ENCODE assay signal across 16 mouse cellular contexts in the genomic region with DNA sequence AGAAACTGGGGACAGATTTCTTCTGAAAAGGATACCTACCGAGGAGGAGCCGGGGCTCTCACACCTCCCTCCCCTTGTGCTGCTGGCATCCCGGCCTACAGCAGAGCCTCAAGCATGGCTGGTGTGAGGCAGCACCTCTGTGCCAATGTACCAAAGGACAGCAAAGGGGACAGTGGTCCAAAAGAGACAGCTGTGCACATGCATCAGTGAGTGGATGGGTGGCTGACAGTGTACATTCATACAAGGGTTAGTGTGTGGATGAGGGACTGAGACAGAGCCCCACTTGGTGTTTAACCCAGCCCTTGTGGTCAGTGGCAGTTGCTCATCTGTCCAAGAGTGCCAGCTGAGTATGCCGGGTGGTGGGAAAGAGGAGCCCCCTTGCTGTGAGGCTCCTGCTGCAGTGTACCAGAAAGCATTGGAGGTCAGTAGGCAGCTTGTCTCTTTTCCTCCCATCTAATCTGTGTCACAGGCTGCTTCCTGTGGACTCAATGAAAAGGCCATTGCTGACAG. TPM values are rescaled to one million over a fixed set of nuclear protein-coding genes. Genes with fewer than 3 reads are reported as not detected.
DNase-seq lines count a peak whose midpoint lies in the region; ATAC-seq and TF ChIP-seq lines count a peak whose summit lies in the region.
"Had no signal": no experiment of that assay in that cellular context is flagged by ENCODE, and none has a peak within 500 bp of the region (broad histone marks: within the 10 kb centered on the region; RNA-seq: fewer than 3 reads in every experiment).

No protein-coding gene starts in this region.

- peaks cover 7% of the 10 kb centered on the region for H3K36me3 ChIP-seq in heart, embryonic 11.5 days (ENCODE audit: control insufficient read depth, insufficient read depth, low read length)
- H3K36me3 ChIP-seq in heart, adult 2 months (ENCODE audit: control insufficient read depth, insufficient read depth, low read length) = no peaks in the 10 kb centered on the region
- H3K36me3 ChIP-seq in forebrain, embryonic 14.5 days (ENCODE audit: control insufficient read depth, insufficient read depth, low read length) = peaks cover 54% of the 10 kb centered on the region

- H3K4me2 ChIP-seq in heart, embryonic 11.5 days = no peak overlapping the region
- no peak overlapping the region for H3K4me2 ChIP-seq in forebrain, embryonic 14.5 days (ENCODE audit: low read length)
- H3K4me2 ChIP-seq: embryonic facial prominence, embryonic 13.5 days; hindbrain, embryonic 14.5 days had no signal

- H3K27me3 ChIP-seq in heart, embryonic 11.5 days (ENCODE audit: control insufficient read depth, insufficient read depth, low read length) = no peaks in the 10 kb centered on the region
- no peaks in the 10 kb centered on the region for H3K27me3 ChIP-seq in heart, adult 2 months (ENCODE audit: control insufficient read depth, insufficient read depth, low read length)
- H3K27me3 ChIP-seq in forebrain, embryonic 14.5 days (replicated peaks; ENCODE audit: control insufficient read depth, insufficient read depth, low read length) = no peaks in the 10 kb centered on the region
- H3K27me3 ChIP-seq: embryonic facial prominence, embryonic 13.5 days had no signal

- no peak for TF ChIP-seq POLR2A in heart, adult 2 months (IDR thresholded peaks at IDR 0.05; ENCODE audit: insufficient read depth, low read depth, low read length)

- peak; percentile 45 for DNase-seq in cerebellum, adult 11-12 months
- DNase-seq in cerebellum, adult 9-10 months = no peak
- DNase-seq in heart, adult 2 months = no peak
- no peak for DNase-seq in left cerebral cortex, adult 2 months (ENCODE audit: extremely low spot score in 1 of 2, low spot score in 2 of 2)
- no peak for DNase-seq in left cerebral cortex, postnatal 25 days (ENCODE audit: low spot score in 2 of 2)
- DNase-seq in forebrain, embryonic 14.5 days (ENCODE audit: low spot score) = no peak
- DNase-seq in Muller cell, postnatal 12 days (ENCODE audit: inconsistent ontology term) = no peak
- DNase-seq: adrenal gland, postnatal 14 days; gastrocnemius, postnatal 10 days; right cerebral cortex, postnatal 25 days; thymus, postnatal 36 days had no signal

- TF ChIP-seq CTCF in heart, adult 2 months (IDR thresholded peaks at IDR 0.05) = no peak
- no peak for TF ChIP-seq CTCF in left cerebral cortex, adult 2 months (IDR thresholded peaks at IDR 0.05)

- 0 out of 2 replicates have a peak overlapping the region, but pooled peaks have one; percentile 4 for H3K27ac ChIP-seq in heart, embryonic 11.5 days (ENCODE audit: low read depth, low read length)
- no peak overlapping the region for H3K27ac ChIP-seq in heart, adult 2 months
- peak overlapping the region; percentile 47 for H3K27ac ChIP-seq in left cerebral cortex, adult 2 months
- peak overlapping the region; percentile 98; the same call in 1 of the 2 replicates for H3K27ac ChIP-seq in forebrain, embryonic 14.5 days (ENCODE audit: low read depth, low read length)
- H3K27ac ChIP-seq: embryonic facial prominence, embryonic 13.5 days; hindbrain, embryonic 14.5 days; kidney, postnatal 0 days had no signal

- no peak for TF ChIP-seq EP300 in heart, adult 2 months (IDR thresholded peaks at IDR 0.05; ENCODE audit: insufficient read depth, low read depth, low read length)

- H3K9ac ChIP-seq in heart, embryonic 11.5 days (ENCODE audit: low read depth, low read length) = 0 out of 2 replicates have a peak overlapping the region, but pooled peaks have one; percentile 36
- H3K9ac ChIP-seq in heart, adult 2 months (ENCODE audit: low read depth, low read length) = no peak overlapping the region
- H3K9ac ChIP-seq in forebrain, embryonic 14.5 days (ENCODE audit: low read length) = no peak overlapping the region; the same call in 1 of the 2 replicates
- H3K9ac ChIP-seq: embryonic facial prominence, embryonic 13.5 days; hindbrain, embryonic 14.5 days had no signal

- H3K79me2 ChIP-seq in heart, adult 2 months (replicated peaks; ENCODE audit: control insufficient read depth, insufficient read depth, low read length) = no peaks in the 10 kb centered on the region

- H3K4me3 ChIP-seq in heart, embryonic 11.5 days (ENCODE audit: low read depth, low read length) = no peak overlapping the region
- H3K4me3 ChIP-seq in heart, adult 2 months = no peak overlapping the region
- H3K4me3 ChIP-seq in left cerebral cortex, adult 2 months = no peak overlapping the region
- H3K4me3 ChIP-seq in forebrain, embryonic 14.5 days (ENCODE audit: low read depth, low read length) = no peak overlapping the region
- H3K4me3 ChIP-seq: embryonic facial prominence, embryonic 13.5 days had no signal

- H3K4me1 ChIP-seq in heart, embryonic 11.5 days (ENCODE audit: control insufficient read depth, insufficient read depth, low read length) = peaks cover 16% of the 10 kb centered on the region
- H3K4me1 ChIP-seq in heart, adult 2 months (ENCODE audit: control insufficient read depth, insufficient read depth, low read length) = peaks cover 18% of the 10 kb centered on the region
- H3K4me1 ChIP-seq in forebrain, embryonic 14.5 days (ENCODE audit: control insufficient read depth, insufficient read depth, low read length) = peaks cover 30% of the 10 kb centered on the region

- intact Hi-C loops in heart, adult 2 months (cut with DNase I) = no loop called here
- intact Hi-C loops in left cerebral cortex, adult 2 months (cut with DNase I) = no loop called here
- intact Hi-C loops in left cerebral cortex, postnatal 25 days (cut with DNase I) = no loop called here

- 62% methylated on average over 4 of the region's 4 CpGs for WGBS in heart, embryonic 11.5 days (ENCODE audit: insufficient replicate concordance)
- 62% methylated on average over 4 of the region's 4 CpGs for WGBS in heart, adult 2 months
- WGBS in forebrain, embryonic 14.5 days = 82% methylated on average over 4 of the region's 4 CpGs

- no peaks in the 10 kb centered on the region for H3K9me3 ChIP-seq in heart, embryonic 11.5 days (replicated peaks; ENCODE audit: control insufficient read depth, low read length)
- H3K9me3 ChIP-seq in forebrain, embryonic 14.5 days (replicated peaks; ENCODE audit: control insufficient read depth, low read length) = no peaks in the 10 kb centered on the region
- H3K9me3 ChIP-seq: embryonic facial prominence, embryonic 13.5 days had no signal

- no peak for ATAC-seq in heart, embryonic 11.5 days (replicated peaks; ENCODE audit: insufficient number of reproducible peaks, low FRiP score, low TSS enrichment)
- ATAC-seq in forebrain, embryonic 14.5 days = no peak
- ATAC-seq: intestine, postnatal 0 days had no signal

RNA-seq across cellular contexts. Expression of gene Fbxl22, which starts 5.4 kb away (rescaled TPM):
- polyA plus RNA-seq in heart, embryonic 11.5 days (2014; fragmentation: Nextera tagmentation; extraction: Ambion mirVana) = 61.3 and 61.8 TPM in 2 replicates
- total RNA-seq in heart, adult 2 months (2021) = 10 to 100 TPM; 24.7 to 32.5 TPM
- 48.5 and 71.4 TPM in 2 replicates for polyA plus RNA-seq in heart, adult 2 months (2012; rRNA removed)
- under 1 TPM; 0.28 to 0.38 TPM for total RNA-seq in left cerebral cortex, adult 2 months (2021)
- total RNA-seq in left cerebral cortex, postnatal 25 days (2021) = under 1 TPM; 0.34 TPM
- 1.3 and 1.9 TPM in 2 replicates for polyA plus RNA-seq in forebrain, embryonic 14.5 days (2014; fragmentation: Nextera tagmentation; extraction: Ambion mirVana)

Comparison
In these comparisons a context has a peak if more than half of its experiments do, and no peak if none do; other contexts are left out.
1. RNA of gene Fbxl22, which starts 5.4 kb away (total RNA-seq): 24.7 to 32.5 TPM in heart, adult 2 months; 0.28 to 0.38 TPM in left cerebral cortex, adult 2 months and 0.34 TPM in left cerebral cortex, postnatal 25 days; every median in the first group is over 10 times any median in the second.